Mouse (Mus musculus) small intestine, adult 2 months (tissue): Measurements from ENCODE around the gene Fam118b. TPM values are rescaled to one million over a fixed set of nuclear protein-coding genes. Genes with fewer than 3 reads are reported as not detected.

Source experiments
- H3K27ac ChIP-seq: fragments of 200-500 bp; 2 replicates; pipeline ENCODE4 v1.5.1; 2012; ENCODE audit warnings: low read depth, low read length, control low read depth, inconsistent platforms; ENCODE audit not compliant: insufficient read depth
- H3K27me3 ChIP-seq: fragments of 200-500 bp; 2 replicates; pipeline ENCODE4 v1.6.1; 2012; ENCODE audit warnings: mild to moderate bottlenecking, moderate library complexity, low read length, inconsistent platforms; ENCODE audit not compliant: control insufficient read depth, insufficient read depth
- H3K36me3 ChIP-seq: fragments of 200-500 bp; 2 replicates; pipeline ENCODE4 v1.6.1; 2012; ENCODE audit warnings: mild to moderate bottlenecking, low read length, control low read depth, inconsistent platforms; ENCODE audit not compliant: control insufficient read depth, insufficient read depth
- H3K4me1 ChIP-seq: fragments of 200-500 bp; 2 replicates; pipeline ENCODE4 v1.6.1; 2012; ENCODE audit warnings: low read length, inconsistent platforms, mixed read lengths; ENCODE audit not compliant: control insufficient read depth, insufficient read depth, insufficient read length
- H3K4me3 ChIP-seq: fragments of 200-500 bp; 2 replicates; pipeline ENCODE4 v1.5.1; 2012; ENCODE audit warnings: low read depth, mild to moderate bottlenecking, control low read depth, inconsistent platforms, low read length, moderate library complexity
- CTCF ChIP-seq: fragments of 200-500 bp; IDR thresholded peaks from 2 replicates; pipeline ENCODE4 v1.5.1; 2012; ENCODE audit warnings: low read depth, mild to moderate bottlenecking, control low read depth, inconsistent platforms, low read length, moderate library complexity, mixed read lengths; ENCODE audit not compliant: insufficient replicate concordance, insufficient read length; ENCODE audit errors: extremely low read depth
- POLR2A ChIP-seq: fragments of 200-500 bp; IDR thresholded peaks from 2 replicates; pipeline ENCODE4 v1.6.1; 2012; ENCODE audit warnings: low read depth, mild to moderate bottlenecking, control low read depth, inconsistent platforms, low read length, moderate library complexity
- WGBS: fragments of 180-500 bp; shearing (Covaris S2); methylation state at CpG from one replicate; pipeline ENCODE4 v1.1.7; 2018; 5-methylcytosine and 5-hydroxymethylcytosine counted together
- polyA plus RNA-seq: library from polyadenylated mRNA; depleted of rRNA; stranded (reverse); fragments of >200 nt; gene quantifications from 2 replicates; pipeline ENCODE4 v1.2.3, GENCODE M21; 2012

Gene Fam118b
- polyA plus RNA-seq, 1 experiment = 17.2 TPM

DNA sequence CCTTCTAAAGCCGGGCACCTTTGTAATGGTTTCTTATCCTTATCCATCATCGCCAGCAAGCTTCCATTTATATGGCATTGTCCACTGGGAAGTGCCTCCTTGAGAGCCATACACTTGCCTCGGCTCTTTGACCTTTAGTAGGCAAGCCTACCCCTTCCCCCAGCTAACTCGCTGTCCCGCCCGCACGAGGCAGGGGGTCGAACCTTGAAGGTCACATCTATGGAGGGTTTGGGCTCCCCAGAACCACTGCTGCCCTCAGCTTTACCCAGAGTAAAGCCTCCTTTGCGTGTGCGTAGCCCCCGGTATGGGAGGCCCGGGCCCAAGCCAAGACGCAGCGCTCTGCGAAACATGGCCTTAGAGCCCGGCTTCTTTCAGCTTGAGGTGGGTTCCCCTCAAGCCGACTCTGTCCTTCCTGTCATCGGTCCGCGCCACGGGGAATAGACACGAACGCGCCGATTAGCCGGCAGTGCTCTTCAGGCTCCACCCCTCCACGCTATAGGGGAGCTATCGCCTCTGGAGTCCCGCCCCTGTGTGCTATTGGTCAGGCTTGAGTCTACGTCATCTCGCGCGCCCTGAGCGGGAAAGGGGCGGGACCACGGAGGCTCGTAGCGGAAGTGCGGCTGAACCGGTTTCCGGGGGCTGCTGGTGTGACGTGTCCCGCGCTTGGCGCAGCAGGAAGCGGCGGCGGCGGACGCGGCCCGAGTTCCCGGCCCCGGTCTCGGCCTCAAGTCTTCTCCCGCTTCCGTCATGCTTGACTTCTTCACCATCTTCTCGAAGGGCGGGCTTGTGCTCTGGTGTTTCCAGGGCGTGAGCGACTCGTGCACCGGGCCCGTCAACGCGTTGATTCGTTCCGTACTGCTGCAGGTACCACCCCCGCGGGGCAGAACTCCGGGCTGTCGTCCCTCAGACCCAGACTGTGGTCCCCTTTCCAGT is 56.8 kb downstream of the Fam118b start, which contains the start of gene Foxred1:
Gene Foxred1 (minus strand): TSS at position 514 of the 933 bp plus-strand sequence.
- WGBS = under 1% methylated on average over 72 of the region's 72 CpGs
- peak within 1 kb of the TSS; percentile 88 for H3K4me3 ChIP-seq
- TF ChIP-seq POLR2A = peak; percentile 92
- no peak for TF ChIP-seq CTCF
- peaks cover 51% of the 10 kb centered on the region for H3K36me3 ChIP-seq
- H3K27me3 ChIP-seq = no peaks in the 10 kb centered on the region
- peak within 1 kb of the TSS; percentile 89 for H3K27ac ChIP-seq
- H3K4me1 ChIP-seq = peaks cover 5% of the 10 kb centered on the region; the same call in 1 of the 2 replicates

DNA sequence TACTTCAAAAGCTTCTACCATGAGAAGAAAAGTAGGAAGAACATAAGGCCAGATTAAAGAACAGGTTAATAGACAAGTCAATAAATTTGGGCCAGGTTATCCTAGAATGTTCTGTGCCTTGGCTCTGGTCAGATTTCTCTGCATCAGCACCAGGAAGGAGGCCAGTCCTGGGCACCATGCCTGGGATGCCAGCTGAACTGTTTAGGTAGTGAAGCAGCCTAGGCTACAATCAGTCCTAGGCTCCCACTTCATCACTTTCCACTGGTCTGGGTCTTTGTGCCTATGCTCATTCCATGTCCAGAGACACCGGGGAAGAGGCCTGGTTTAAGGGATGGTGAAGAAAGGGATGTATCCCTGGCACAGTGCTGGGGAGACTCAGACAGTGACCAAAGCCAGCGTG is 63.2 kb downstream of the Fam118b start:
- H3K4me3 ChIP-seq = no peak overlapping the region
- TF ChIP-seq POLR2A (no peak), CTCF (no peak)
- 92% methylated on average over 2 of the region's 2 CpGs for WGBS

DNA sequence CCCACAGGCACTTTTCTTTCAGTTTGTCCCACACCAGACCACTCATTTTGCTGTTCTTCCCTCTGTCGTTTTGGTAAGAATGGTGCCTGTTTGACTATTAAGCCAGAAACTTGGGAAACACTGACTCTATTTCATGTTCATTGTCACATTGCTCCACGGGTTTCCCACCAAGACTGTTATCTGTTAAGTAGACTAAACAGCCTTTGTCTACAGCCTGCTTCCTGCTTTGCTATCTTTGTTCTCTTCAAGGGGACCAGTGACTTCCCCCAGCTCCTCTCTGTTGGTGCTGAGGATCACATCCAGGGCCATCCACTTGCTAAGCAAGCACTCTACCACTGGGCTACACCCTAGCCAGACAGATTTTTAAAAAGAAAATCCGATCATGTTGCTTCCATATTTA is 64.1 kb downstream of the Fam118b start:
- Histone ChIP-seq H3K36me3 (peaks cover 33% of the 10 kb centered on the region), H3K27me3 (no peaks in the 10 kb centered on the region), H3K4me3 (no peak overlapping the region), H3K4me1 (peaks cover 3% of the 10 kb centered on the region; the same call in 1 of the 2 replicates), H3K27ac (no peak overlapping the region)
- TF ChIP-seq CTCF = no peak
- TF ChIP-seq POLR2A = no peak
- WGBS = 39% methylated on average over 3 of the region's 3 CpGs

More for the DNA sequence above, 63.2 kb downstream of the Fam118b start:
- no peak overlapping the region for H3K27ac ChIP-seq
- peaks cover 33% of the 10 kb centered on the region for H3K36me3 ChIP-seq
- no peaks in the 10 kb centered on the region for H3K27me3 ChIP-seq
- peaks cover 3% of the 10 kb centered on the region; the same call in 1 of the 2 replicates for H3K4me1 ChIP-seq

GRCm38 (mm10) chr9:35200529-35201060 is 67.0 kb downstream of the Fam118b start:
- Histone ChIP-seq H3K4me3 (no peak overlapping the region), H3K27me3 (no peaks in the 10 kb centered on the region), H3K4me1 (peaks cover 3% of the 10 kb centered on the region; the same call in 1 of the 2 replicates), H3K36me3 (peaks cover 11% of the 10 kb centered on the region), H3K27ac (no peak overlapping the region)
- TF ChIP-seq CTCF (no peak), POLR2A (no peak)
- 45% methylated on average over 9 of the region's 9 CpGs for WGBS

- Histone ChIP-seq H3K4me1 (peaks cover 3% of the 10 kb centered on the region; the same call in 1 of the 2 replicates), H3K36me3 (peaks cover 5% of the 10 kb centered on the region), H3K27me3 (no peaks in the 10 kb centered on the region), H3K27ac (peak within 1 kb of the TSS; percentile 62), H3K4me3 (peak within 1 kb of the TSS; percentile 96)
- WGBS = under 1% methylated on average over 44 of the region's 44 CpGs
- TF ChIP-seq POLR2A = no peak
- TF ChIP-seq CTCF = peak; percentile 78
These were observed 67.7 kb downstream of the Fam118b start, which contains the start of the genes Srpr and Tirap for GRCm38 (mm10) chr9:35199772-35200471. TSS of gene Srpr (plus strand) at chr9:35200175. TSS of gene Tirap (minus strand) at chr9:35200291.

GRCm38 (mm10) chr9:35198945-35199771 is 68.4 kb downstream of the Fam118b start:
- peaks cover 3% of the 10 kb centered on the region; the same call in 1 of the 2 replicates for H3K4me1 ChIP-seq
- H3K4me3 ChIP-seq = peak overlapping the region; percentile 96
- no peaks in the 10 kb centered on the region for H3K27me3 ChIP-seq
- peak overlapping the region; percentile 62 for H3K27ac ChIP-seq
- TF ChIP-seq POLR2A (no peak), CTCF (no peak)
- H3K36me3 ChIP-seq = no peaks in the 10 kb centered on the region
- WGBS = 15% methylated on average over 18 of the region's 18 CpGs
